Mouse (Mus musculus) heart, postnatal 0 days (tissue): ENCODE measurements around the gene Atp2b1. TPM values are rescaled to one million over a fixed set of nuclear protein-coding genes. Genes with fewer than 3 reads are reported as not detected.

Source experiments
- ATAC-seq: fragments of 200-750 bp; cut with Nextera tagmentation; 2 replicates; pipeline ENCODE4 v1.8.0; 2017; ENCODE audit warnings: low read depth, moderate number of reproducible peaks, moderate library complexity; ENCODE audit not compliant: insufficient read depth
- DNase-seq: peaks from one replicate; pipeline ENCODE4 v3.0.0-alpha.2; 2016; ENCODE audit warnings: low spot score
- H3K27ac ChIP-seq: fragments of 300-500 bp; sonication (generic); 2 replicates; pipeline ENCODE4 v1.5.1; 2014; ENCODE audit warnings: low read depth, mild to moderate bottlenecking
- H3K27me3 ChIP-seq: fragments of 300-500 bp; sonication (generic); 2 replicates; pipeline ENCODE4 v1.6.1; 2014; ENCODE audit warnings: low read length, mixed read lengths; ENCODE audit not compliant: control insufficient read depth, insufficient read depth
- H3K36me3 ChIP-seq: fragments of 300-500 bp; sonication (generic); replicated peaks from 2 replicates; pipeline ENCODE4 v1.6.1; 2014; ENCODE audit warnings: low read length, mixed read lengths; ENCODE audit not compliant: control insufficient read depth, insufficient read depth
- H3K4me1 ChIP-seq: fragments of 300-500 bp; sonication (generic); 2 replicates; pipeline ENCODE4 v1.6.1; 2014; ENCODE audit warnings: antibody characterized with exemption; ENCODE audit not compliant: control insufficient read depth, insufficient read depth
- H3K4me2 ChIP-seq: fragments of 300-500 bp; sonication (generic); 2 replicates; pipeline ENCODE4 v1.6.1; 2014; ENCODE audit warnings: low read depth, mild to moderate bottlenecking, low read length, moderate library complexity
- H3K4me3 ChIP-seq: fragments of 300-500 bp; sonication (generic); 2 replicates; pipeline ENCODE4 v1.5.1; 2014; ENCODE audit warnings: low read depth, low read length
- H3K9ac ChIP-seq: fragments of 300-500 bp; sonication (generic); replicated peaks from 2 replicates; pipeline ENCODE4 v1.6.1; 2014; ENCODE audit warnings: low read depth, low read length, mixed read lengths
- H3K9me3 ChIP-seq: fragments of 300-500 bp; sonication (generic); replicated peaks from 2 replicates; pipeline ENCODE4 v1.6.1; 2016; ENCODE audit warnings: low read length; ENCODE audit not compliant: control insufficient read depth
- CTCF ChIP-seq: IDR thresholded peaks from 2 replicates; pipeline ENCODE4 v1.5.1; 2016; ENCODE audit warnings: antibody characterized with exemption, control low read depth, low read depth
- EP300 ChIP-seq: IDR thresholded peaks from 2 replicates; pipeline ENCODE4 v1.6.1; 2016; ENCODE audit warnings: antibody characterized with exemption, low read depth
- WGBS: fragments of 180-500 bp; shearing (Covaris S2); extraction: QIAGEN DNeasy Blood & Tissue Kit; methylation state at CpG from one replicate; pipeline ENCODE4 v1.1.7; 2014; 5-methylcytosine and 5-hydroxymethylcytosine counted together
- polyA plus RNA-seq: library from polyadenylated mRNA; unstranded; fragments of >200 nt; fragmentation: Nextera tagmentation; extraction: Ambion mirVana; gene quantifications from 2 replicates; pipeline ENCODE4 v1.2.1, GENCODE M21; 2015
- total RNA-seq: library from RNA; depleted of rRNA; stranded (reverse); fragments of >200 nt; gene quantifications from 2 replicates; pipeline ENCODE4 v1.2.3, GENCODE M21; 2014; ENCODE audit warnings: low replicate concordance

The Atp2b1 gene
- total and polyA plus RNA-seq, 2 experiments from 2014 or later: 28.3 to 67.0 TPM

- ATAC-seq (no peak), DNase-seq (no peak)
- Histone ChIP-seq H3K27ac (no peak overlapping the region), H3K4me2 (no peak overlapping the region), H3K4me1 (no peaks in the 10 kb centered on the region), H3K4me3 (no peak overlapping the region), H3K36me3 (no peaks in the 10 kb centered on the region), H3K9ac (no peak overlapping the region), H3K27me3 (no peaks in the 10 kb centered on the region), H3K9me3 (no peaks in the 10 kb centered on the region)
- WGBS: 70% methylated on average over 4 of the region's 4 CpGs
- TF ChIP-seq EP300 (no peak), CTCF (no peak)
Observed at GRCm38 (mm10) chr10:98958752-98959151, 44.5 kb downstream of the Atp2b1 start.

- no peak for DNase-seq
- no peaks in the 10 kb centered on the region for H3K9me3 ChIP-seq
- no peak overlapping the region for H3K27ac ChIP-seq
- WGBS: 46% methylated on average over 6 of the region's 6 CpGs
- H3K36me3 ChIP-seq: no peaks in the 10 kb centered on the region
- H3K4me3 ChIP-seq: no peak overlapping the region
- ATAC-seq: no peak
- no peak overlapping the region for H3K4me2 ChIP-seq
- TF ChIP-seq EP300: no peak
- TF ChIP-seq CTCF: no peak
- no peak overlapping the region for H3K9ac ChIP-seq
- H3K27me3 ChIP-seq: no peaks in the 10 kb centered on the region
- H3K4me1 ChIP-seq: no peaks in the 10 kb centered on the region
Observed at GRCm38 (mm10) chr10:98959385-98959784, 45.2 kb downstream of the Atp2b1 start.

GRCm38 (mm10) chr10:98960911-98961310 is 46.7 kb downstream of the Atp2b1 start:
- no peak overlapping the region for H3K4me2 ChIP-seq
- no peak overlapping the region for H3K9ac ChIP-seq
- no peak overlapping the region for H3K27ac ChIP-seq
- 54% methylated on average over 5 of the region's 5 CpGs for WGBS
- no peaks in the 10 kb centered on the region for H3K27me3 ChIP-seq
- no peaks in the 10 kb centered on the region for H3K4me1 ChIP-seq
- TF ChIP-seq EP300: no peak
- TF ChIP-seq CTCF: no peak
- no peak for DNase-seq
- H3K9me3 ChIP-seq: no peaks in the 10 kb centered on the region
- ATAC-seq: no peak
- no peak overlapping the region for H3K4me3 ChIP-seq
- H3K36me3 ChIP-seq: no peaks in the 10 kb centered on the region

- Histone ChIP-seq H3K36me3 (no peaks in the 10 kb centered on the region), H3K4me2 (no peak overlapping the region), H3K4me3 (no peak overlapping the region), H3K9ac (no peak overlapping the region), H3K27ac (no peak overlapping the region), H3K9me3 (no peaks in the 10 kb centered on the region), H3K27me3 (no peaks in the 10 kb centered on the region), H3K4me1 (peaks cover 5% of the 10 kb centered on the region; the same call in 1 of the 2 replicates)
- TF ChIP-seq EP300 (no peak), CTCF (no peak)
- WGBS: 48% methylated on average over 8 of the region's 8 CpGs
- ATAC-seq (no peak), DNase-seq (no peak)
Observed at GRCm38 (mm10) chr10:98962092-98962491, 47.9 kb downstream of the Atp2b1 start.

GRCm38 (mm10) chr10:98966407-98967215 is 52.4 kb downstream of the Atp2b1 start:
- Histone ChIP-seq H3K9ac (no peak overlapping the region), H3K4me3 (no peak overlapping the region), H3K27ac (peak overlapping the region; percentile 63), H3K36me3 (peaks cover 15% of the 10 kb centered on the region), H3K4me2 (no peak overlapping the region), H3K27me3 (no peaks in the 10 kb centered on the region), H3K9me3 (no peaks in the 10 kb centered on the region), H3K4me1 (peaks cover 11% of the 10 kb centered on the region; the same call in 1 of the 2 replicates)
- DNase-seq (no peak), ATAC-seq (peak; percentile 43; the same call in 1 of the 2 replicates)
- no peak for TF ChIP-seq CTCF
- TF ChIP-seq EP300: no peak
- WGBS: 37% methylated on average over 13 of the region's 13 CpGs
